Mouse (Mus musculus) cerebellum, adult 9-10 months (tissue): ENCODE measurements at regions not wholly inside any gene's neighbourhood (a gene's known extent, or its start where the extent isn't known, plus 50 kb on each side); places are given as distances from the start of the nearest gene placed in this dataset.

Experiments used
- DNase-seq: peaks from one replicate; pipeline ENCODE4 v3.0.0; 2022

- DNase-seq, result no peak
Observed at GRCm38 (mm10) chr11:11012660-11013455, 101.2 kb upstream of the Vwc2 start.

- DNase-seq, result no peak
Observed at GRCm38 (mm10) chr11:11013581-11013980, 100.4 kb upstream of the Vwc2 start.

GRCm38 (mm10) chr11:11014088-11014487 is 99.9 kb upstream of the Vwc2 start:
- DNase-seq, result peak; percentile 1

GRCm38 (mm10) chr11:11014538-11014937 is 99.5 kb upstream of the Vwc2 start:
- DNase-seq, result no peak

GRCm38 (mm10) chr11:11028849-11029248 is 85.2 kb upstream of the Vwc2 start:
- DNase-seq, result no peak
